Mouse (Mus musculus): ENCODE measurements around the gene Zfp648.

The Zfp648 gene

GRCm38 (mm10) chr1:154200955-154201722 lies at the start of gene Zfp648:
Gene Zfp648 (plus strand): TSS chr1:154201187.
- no peak for DNase-seq (ENCODE audit: low spot score in 2 of 2)

- no peak for DNase-seq (ENCODE audit: low spot score in 2 of 2)
Measured at GRCm38 (mm10) chr1:154152539-154152938, 48.4 kb upstream of the Zfp648 start.

- no peak for DNase-seq (ENCODE audit: low spot score in 2 of 2)
Measured at GRCm38 (mm10) chr1:154153800-154154199, 47.2 kb upstream of the Zfp648 start.

GRCm38 (mm10) chr1:154156177-154157062 lies 44.6 kb upstream of the Zfp648 start:
- DNase-seq (ENCODE audit: low spot score in 2 of 2) = no peak

- DNase-seq (ENCODE audit: low spot score in 2 of 2) = no peak
Measured at GRCm38 (mm10) chr1:154157131-154157530, 43.9 kb upstream of the Zfp648 start.

- no peak for DNase-seq (ENCODE audit: low spot score in 2 of 2)
Measured at GRCm38 (mm10) chr1:154167696-154168095, 33.3 kb upstream of the Zfp648 start.

- DNase-seq (ENCODE audit: low spot score in 2 of 2) = no peak
Measured at GRCm38 (mm10) chr1:154175334-154175733, 25.7 kb upstream of the Zfp648 start.

GRCm38 (mm10) chr1:154177781-154178180 lies 23.2 kb upstream of the Zfp648 start:
- DNase-seq (ENCODE audit: low spot score in 2 of 2) = no peak

- DNase-seq (ENCODE audit: low spot score in 2 of 2) = no peak
Measured at GRCm38 (mm10) chr1:154178541-154179155, 22.3 kb upstream of the Zfp648 start.

GRCm38 (mm10) chr1:154180952-154181351 lies 20.0 kb upstream of the Zfp648 start:
- peak; percentile 23 to 66 for DNase-seq (ENCODE audit: low spot score in 2 of 2)

- DNase-seq (ENCODE audit: low spot score in 2 of 2) = no peak
Measured at GRCm38 (mm10) chr1:154182396-154183076, 18.5 kb upstream of the Zfp648 start.

- DNase-seq (ENCODE audit: low spot score in 2 of 2) = no peak
Measured at GRCm38 (mm10) chr1:154183077-154183751, 17.8 kb upstream of the Zfp648 start.

GRCm38 (mm10) chr1:154188229-154188628 lies 12.8 kb upstream of the Zfp648 start:
- DNase-seq (ENCODE audit: low spot score in 2 of 2) = no peak

GRCm38 (mm10) chr1:154188631-154189030 lies 12.4 kb upstream of the Zfp648 start:
- DNase-seq (ENCODE audit: low spot score in 2 of 2) = no peak

- DNase-seq (ENCODE audit: low spot score in 2 of 2) = no peak
Measured at GRCm38 (mm10) chr1:154189842-154190530, 11.0 kb upstream of the Zfp648 start.

- no peak for DNase-seq (ENCODE audit: low spot score in 2 of 2)
Measured at GRCm38 (mm10) chr1:154198896-154199295, 2.1 kb upstream of the Zfp648 start.

GRCm38 (mm10) chr1:154202580-154202979 lies 1.6 kb downstream of the Zfp648 start:
- DNase-seq (ENCODE audit: low spot score in 2 of 2) = no peak

GRCm38 (mm10) chr1:154203386-154203785 lies 2.4 kb downstream of the Zfp648 start:
- DNase-seq (ENCODE audit: low spot score in 2 of 2) = no peak

- DNase-seq (ENCODE audit: low spot score in 2 of 2) = no peak
Measured at GRCm38 (mm10) chr1:154204652-154205573, 3.9 kb downstream of the Zfp648 start.

Data from thymus, postnatal 10 days (tissue).